Mouse (Mus musculus) CH12.LX (cell line): ENCODE measurements at regions not wholly inside any gene's neighbourhood (a gene's known extent, or its start where the extent isn't known, plus 50 kb on each side); places are given as distances from the start of the nearest gene placed in this dataset.

Experiments used
- DNase-seq: peaks from one replicate; pipeline ENCODE4 v3.0.0-alpha.2; 2013; ENCODE audit errors: extremely low read depth
- H3K27ac ChIP-seq: 2 replicates; pipeline ENCODE4 v1.5.1; 2012; ENCODE audit warnings: low read depth, mild to moderate bottlenecking, control low read depth, moderate library complexity; ENCODE audit not compliant: insufficient read depth
- H3K27me3 ChIP-seq: replicated peaks from 2 replicates; pipeline ENCODE3; 2012; ENCODE audit warnings: inconsistent platforms
- H3K36me3 ChIP-seq, 2 experiments: replicated peaks in 1 of 2; 2 replicates each; pipeline versions ENCODE3 to v1.6.1; 2012; ENCODE audit warnings: inconsistent platforms in 1 of 2, low read length in 1 of 2, mild to moderate bottlenecking in 1 of 2, mixed read lengths in 1 of 2, moderate library complexity in 1 of 2; ENCODE audit not compliant: control insufficient read depth in 1 of 2, insufficient read depth in 1 of 2
- H3K4me1 ChIP-seq, 2 experiments: 2 replicates each; pipeline ENCODE4 v1.6.1; 2012; ENCODE audit warnings: inconsistent platforms in 1 of 2, moderate library complexity in 1 of 2; ENCODE audit not compliant: insufficient read depth in 2 of 2, control insufficient read depth in 1 of 2
- H3K4me2 ChIP-seq: 2 replicates; pipeline ENCODE4 v1.6.1; 2012; ENCODE audit warnings: low read depth, mild to moderate bottlenecking, control low read depth; ENCODE audit not compliant: poor library complexity, insufficient read depth, severe bottlenecking
- H3K4me3 ChIP-seq, 3 experiments: fragments of 150-350 bp in 1 of 3; sonication (generic) in 1 of 3; replicated peaks in 1 of 3; 2 replicates each; pipeline versions ENCODE3 to v1.5.1; 2011 to 2012; ENCODE audit warnings: low read depth in 2 of 3, low read length in 2 of 3, mild to moderate bottlenecking in 2 of 3, moderate library complexity in 2 of 3, control low read depth in 1 of 3, improper control_type of control experiment in 1 of 3, inconsistent platforms in 1 of 3, mixed read lengths in 1 of 3; ENCODE audit not compliant: poor library complexity in 1 of 3
- H3K79me2 ChIP-seq: replicated peaks from 2 replicates; pipeline ENCODE4 v1.6.1; 2012; ENCODE audit warnings: mild to moderate bottlenecking, moderate library complexity; ENCODE audit not compliant: control insufficient read depth, poor library complexity, insufficient read depth, severe bottlenecking; ENCODE audit errors: extremely low read depth
- H3K9ac ChIP-seq: 2 replicates; pipeline ENCODE4 v1.6.1; 2012; ENCODE audit warnings: low read depth, mild to moderate bottlenecking, control low read depth, moderate library complexity; ENCODE audit not compliant: insufficient read depth
- H3K9me3 ChIP-seq: replicated peaks from 2 replicates; pipeline ENCODE3; 2012; ENCODE audit warnings: low read length, inconsistent platforms, mixed read lengths
- BHLHE40 ChIP-seq: IDR thresholded peaks from 2 replicates; pipeline ENCODE4 v1.6.1; 2011; ENCODE audit warnings: mild to moderate bottlenecking, low read depth, low read length, improper control_type of control experiment
- CHD1 ChIP-seq: IDR thresholded peaks from 2 replicates; pipeline ENCODE4 v1.6.1; 2012; ENCODE audit warnings: low read depth, low read length, improper control_type of control experiment, inconsistent platforms
- CHD2 ChIP-seq: IDR thresholded peaks from 2 replicates; pipeline ENCODE4 v1.6.1; 2011; ENCODE audit warnings: low read length, improper control_type of control experiment
- CTCF ChIP-seq, 2 experiments: IDR thresholded peaks in 1 of 2; conservative IDR thresholded peaks in 1 of 2; 2 replicates each; pipeline ENCODE4 v1.5.1; 2011 to 2012; ENCODE audit warnings: low read depth in 2 of 2, low read length in 2 of 2, improper control_type of control experiment in 1 of 2, inconsistent platforms in 1 of 2, mild to moderate bottlenecking in 1 of 2, moderate library complexity in 1 of 2
- E2F4 ChIP-seq: IDR thresholded peaks from 2 replicates; pipeline ENCODE4 v1.6.1; 2011; ENCODE audit warnings: low read depth, low read length, improper control_type of control experiment; ENCODE audit not compliant: insufficient replicate concordance
- EP300 ChIP-seq: IDR thresholded peaks from 2 replicates; pipeline ENCODE4 v1.6.1; 2011; ENCODE audit warnings: low read length, improper control_type of control experiment
- ETS1 ChIP-seq: conservative IDR thresholded peaks from 2 replicates; pipeline ENCODE4 v1.6.1; 2012; ENCODE audit warnings: low read depth, mild to moderate bottlenecking, inconsistent platforms, low read length, improper control_type of control experiment, moderate library complexity
- GABPA ChIP-seq: IDR thresholded peaks from 2 replicates; pipeline ENCODE4 v1.6.1; 2012; ENCODE audit warnings: low read depth, low read length, improper control_type of control experiment, inconsistent platforms; ENCODE audit not compliant: insufficient replicate concordance
- IRF4 ChIP-seq: IDR thresholded peaks from 2 replicates; pipeline ENCODE4 v1.6.1; 2014; ENCODE audit warnings: low read depth, mild to moderate bottlenecking, inconsistent platforms, low read length, improper control_type of control experiment
- JUN ChIP-seq: IDR thresholded peaks from 2 replicates; pipeline ENCODE4 v1.6.1; 2011; ENCODE audit warnings: low read depth, mild to moderate bottlenecking, low read length, improper control_type of control experiment, moderate library complexity; ENCODE audit not compliant: insufficient read depth
- JUND ChIP-seq: conservative IDR thresholded peaks from 2 replicates; pipeline ENCODE4 v1.6.1; 2011; ENCODE audit warnings: low read depth, low read length, improper control_type of control experiment
- KAT2A ChIP-seq: IDR thresholded peaks from 2 replicates; pipeline ENCODE4 v1.6.1; 2012; ENCODE audit warnings: low read length, improper control_type of control experiment, inconsistent platforms; ENCODE audit not compliant: insufficient replicate concordance
- MAX ChIP-seq: IDR thresholded peaks from 2 replicates; pipeline ENCODE4 v1.6.1; 2011; ENCODE audit warnings: low read length, improper control_type of control experiment
- MAZ ChIP-seq: IDR thresholded peaks from 2 replicates; pipeline ENCODE4 v1.6.1; 2012; ENCODE audit warnings: low read depth, mild to moderate bottlenecking, inconsistent platforms, low read length, improper control_type of control experiment, moderate library complexity
- MXI1 ChIP-seq: IDR thresholded peaks from 2 replicates; pipeline ENCODE4 v1.6.1; 2011; ENCODE audit warnings: mild to moderate bottlenecking, low read depth, low read length, improper control_type of control experiment
- NELFE ChIP-seq: IDR thresholded peaks from 2 replicates; pipeline ENCODE4 v1.6.1; 2011; ENCODE audit warnings: low read depth, low read length, improper control_type of control experiment
- PAX5 ChIP-seq: IDR thresholded peaks from 2 replicates; pipeline ENCODE4 v1.6.1; 2012; ENCODE audit warnings: low read length, inconsistent platforms, mixed read lengths
- POLR2AphosphoS2 ChIP-seq: IDR thresholded peaks from 2 replicates; pipeline ENCODE4 v1.6.1; 2011; ENCODE audit warnings: low read depth, low read length, improper control_type of control experiment
- RAD21 ChIP-seq: IDR thresholded peaks from 2 replicates; pipeline ENCODE4 v1.6.1; 2011; ENCODE audit warnings: low read depth, mild to moderate bottlenecking, low read length, improper control_type of control experiment, moderate library complexity
- RCOR1 ChIP-seq: conservative IDR thresholded peaks from 2 replicates; pipeline ENCODE4 v1.6.1; 2012; ENCODE audit warnings: low read depth, mild to moderate bottlenecking, inconsistent platforms, low read length, improper control_type of control experiment
- SIN3A ChIP-seq: IDR thresholded peaks from 2 replicates; pipeline ENCODE4 v1.6.1; 2012; ENCODE audit warnings: low read length, improper control_type of control experiment, inconsistent platforms
- TBP ChIP-seq: conservative IDR thresholded peaks from 2 replicates; pipeline ENCODE4 v1.6.1; 2011; ENCODE audit warnings: low read depth, low read length, improper control_type of control experiment
- TCF12 ChIP-seq: IDR thresholded peaks from 2 replicates; pipeline ENCODE4 v1.6.1; 2014; ENCODE audit warnings: low read depth, mild to moderate bottlenecking, inconsistent platforms, low read length, improper control_type of control experiment
- UBTF ChIP-seq: IDR thresholded peaks from 2 replicates; pipeline ENCODE4 v1.6.1; 2012; ENCODE audit warnings: low read depth, mild to moderate bottlenecking, inconsistent platforms, low read length, improper control_type of control experiment, moderate library complexity
- USF1 ChIP-seq: IDR thresholded peaks from 2 replicates; pipeline ENCODE4 v1.6.1; 2014; ENCODE audit warnings: low read depth, mild to moderate bottlenecking, inconsistent platforms, low read length, improper control_type of control experiment
- ZC3H11A ChIP-seq: IDR thresholded peaks from 2 replicates; pipeline ENCODE4 v1.6.1; 2012; ENCODE audit warnings: low read depth, mild to moderate bottlenecking, inconsistent platforms, low read length, improper control_type of control experiment
- ZKSCAN1 ChIP-seq: IDR thresholded peaks from 2 replicates; pipeline ENCODE4 v1.6.1; 2012; ENCODE audit warnings: low read depth, inconsistent platforms, low read length, improper control_type of control experiment, borderline replicate concordance
- ZMIZ1 ChIP-seq: IDR thresholded peaks from 2 replicates; pipeline ENCODE4 v1.6.1; 2012; ENCODE audit warnings: low read depth, mild to moderate bottlenecking, inconsistent platforms, low read length, improper control_type of control experiment
- ZNF384 ChIP-seq: IDR thresholded peaks from 2 replicates; pipeline ENCODE4 v1.6.1; 2012; ENCODE audit warnings: low read depth, low read length, improper control_type of control experiment, inconsistent platforms
- dilution Hi-C: fragments of 300-500 bp; cut with MboI; formaldehyde crosslinking; loops from 2 replicates; pipeline ENCODE4 v1.14.3; 2020; ENCODE audit warnings: low sequenced_read_pairs; ENCODE audit not compliant: extremely low pct_unique_long_range_greater_than_20kb, extremely low pct_ligation_motif_present
- in situ Hi-C: fragments of 300-500 bp; cut with MboI; formaldehyde crosslinking; loops from 3 replicates; pipeline ENCODE4 v1.14.3; 2019; ENCODE audit warnings: low sequenced_read_pairs, low pct_ligation_motif_present, low pct_unique_long_range_greater_than_20kb, mixed read lengths

GRCm38 (mm10) chr17:14525255-14525654 is 168.8 kb downstream of the Thbs2 start:
- in situ Hi-C loops = no loop called here
- no peak for DNase-seq
- Histone ChIP-seq H3K79me2 (no peaks in the 10 kb centered on the region), H3K4me3 (no peak overlapping the region), H3K9me3 (no peaks in the 10 kb centered on the region), H3K4me1 (peaks cover 0 to 7% of the 10 kb centered on the region in 2 experiments; a peak in 2 of 4 replicates), H3K27ac (no peak overlapping the region), H3K4me2 (no peak overlapping the region), H3K27me3 (peaks cover 5% of the 10 kb centered on the region), H3K9ac (no peak overlapping the region), H3K36me3 (no peaks in the 10 kb centered on the region)
- dilution Hi-C loops = no loop called here
- TF ChIP-seq ETS1 (no peak), ZKSCAN1 (no peak), GABPA (no peak), UBTF (no peak), MXI1 (no peak), CHD1 (no peak), POLR2AphosphoS2 (no peak), TBP (no peak), NELFE (no peak), ZMIZ1 (no peak), SIN3A (no peak), PAX5 (no peak), TCF12 (no peak), CHD2 (no peak), CTCF (conservative IDR thresholded peaks at IDR 0.05 in 1 of 2, IDR thresholded peaks at IDR 0.05 in 1 of 2; ENCODE audit: low read depth in 2 of 2, low read length in 2 of 2) (no peak), RCOR1 (no peak), MAZ (no peak), BHLHE40 (no peak)

- Histone ChIP-seq H3K9ac (no peak overlapping the region), H3K4me3 (no peak overlapping the region), H3K4me1 (peaks cover 0 to 7% of the 10 kb centered on the region in 2 experiments; a peak in 2 of 4 replicates), H3K27ac (no peak overlapping the region), H3K36me3 (no peaks in the 10 kb centered on the region), H3K79me2 (no peaks in the 10 kb centered on the region), H3K4me2 (no peak overlapping the region), H3K27me3 (peaks cover 5% of the 10 kb centered on the region), H3K9me3 (no peaks in the 10 kb centered on the region)
- dilution Hi-C loops = no loop called here
- in situ Hi-C loops = loop anchor here (25.0 kb wide), 1 partner anchor 237 kb away; the partner anchor contains the start of gene Smoc2
- DNase-seq = peak; percentile 76
- TF ChIP-seq CTCF (conservative IDR thresholded peaks at IDR 0.05 in 1 of 2, IDR thresholded peaks at IDR 0.05 in 1 of 2; ENCODE audit: low read depth in 2 of 2, low read length in 2 of 2) (peak; percentile 44 to 88), JUND (no peak), ZKSCAN1 (no peak), USF1 (no peak), UBTF (no peak), SIN3A (no peak), GABPA (no peak), TCF12 (no peak), ZC3H11A (peak; percentile 51), MAZ (no peak), EP300 (no peak), RAD21 (peak; percentile 86), MXI1 (no peak), ETS1 (no peak), RCOR1 (no peak), ZNF384 (no peak), MAX (no peak), CHD1 (no peak), E2F4 (no peak), CHD2 (no peak), KAT2A (no peak), JUN (no peak), IRF4 (no peak)
Observed at GRCm38 (mm10) chr17:14524426-14525236, 169.4 kb downstream of the Thbs2 start.
